Mouse (Mus musculus): ENCODE measurements around the gene Ankrd33b. TPM values are rescaled to one million over a fixed set of nuclear protein-coding genes. Genes with fewer than 3 reads are reported as not detected.

Ankrd33b gene
- polyA plus RNA-seq, 1 experiment from 2014 or later: 0.74 TPM

DNA sequence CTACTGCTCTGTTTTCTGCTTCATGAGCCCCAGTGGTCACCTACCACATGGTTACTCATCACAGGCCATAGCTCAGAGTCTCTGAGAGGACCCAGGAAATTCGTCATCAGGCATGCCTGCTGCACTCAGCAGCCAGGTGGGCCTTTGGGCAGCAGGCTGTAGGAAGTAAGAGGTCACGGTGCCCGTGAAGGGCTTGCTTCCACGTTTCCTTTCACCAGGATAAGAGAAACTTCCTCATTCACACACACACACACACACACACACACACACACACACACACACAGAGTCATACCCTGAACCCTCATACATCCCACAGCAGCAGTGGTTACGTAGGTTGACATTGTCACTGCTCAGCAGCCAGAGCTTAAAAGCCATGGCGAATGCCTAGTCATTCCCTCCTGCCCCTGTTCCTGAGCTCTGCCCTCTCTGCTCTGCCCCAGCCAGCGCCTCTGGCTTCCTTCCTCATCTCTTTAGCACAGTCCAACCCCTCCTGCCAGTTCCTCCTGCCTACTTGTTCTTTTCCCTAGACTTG lies 17.6 kb downstream of the Ankrd33b start:
- Histone ChIP-seq H3K36me3 (no peaks in the 10 kb centered on the region), H3K27me3 (no peaks in the 10 kb centered on the region), H3K9ac (no peak overlapping the region), H3K4me3 (no peak overlapping the region), H3K27ac (no peak overlapping the region), H3K4me1 (peaks cover 4% of the 10 kb centered on the region; the same call in 1 of the 2 replicates), H3K4me2 (no peak overlapping the region), H3K9me3 (no peaks in the 10 kb centered on the region)
- no peak for ATAC-seq (ENCODE audit: insufficient number of reproducible peaks, insufficient read depth, low FRiP score, low TSS enrichment, low read depth)
- WGBS: 70% methylated on average over 7 of the region's 7 CpGs

DNA sequence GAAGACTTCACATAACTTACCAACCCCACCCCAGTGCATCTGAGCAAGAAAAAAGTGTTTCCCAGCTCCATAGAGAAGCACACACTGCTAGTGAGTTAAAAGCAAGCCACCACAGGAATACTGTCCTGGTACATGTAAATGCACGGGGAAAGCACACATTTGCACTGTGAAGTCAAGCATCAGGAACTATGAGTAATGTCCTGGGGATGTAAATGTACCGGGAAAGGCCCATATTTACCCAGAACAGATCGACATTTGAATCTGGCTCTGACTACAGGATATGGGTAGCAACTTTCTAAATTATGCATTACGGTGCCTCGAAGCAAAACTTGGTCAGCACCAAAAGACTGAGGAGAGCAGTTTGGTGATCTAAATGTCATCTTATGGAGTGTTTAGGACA lies 18.5 kb downstream of the Ankrd33b start:
- no peak overlapping the region for H3K4me2 ChIP-seq
- no peak overlapping the region for H3K4me3 ChIP-seq
- no peaks in the 10 kb centered on the region for H3K27me3 ChIP-seq
- no peak overlapping the region for H3K9ac ChIP-seq
- no peak for ATAC-seq (ENCODE audit: insufficient number of reproducible peaks, insufficient read depth, low FRiP score, low TSS enrichment, low read depth)
- no peaks in the 10 kb centered on the region for H3K9me3 ChIP-seq
- peaks cover 4% of the 10 kb centered on the region; the same call in 1 of the 2 replicates for H3K4me1 ChIP-seq
- H3K27ac ChIP-seq: no peak overlapping the region
- no peaks in the 10 kb centered on the region for H3K36me3 ChIP-seq
- WGBS: 84% methylated on average over 5 of the region's 5 CpGs

DNA sequence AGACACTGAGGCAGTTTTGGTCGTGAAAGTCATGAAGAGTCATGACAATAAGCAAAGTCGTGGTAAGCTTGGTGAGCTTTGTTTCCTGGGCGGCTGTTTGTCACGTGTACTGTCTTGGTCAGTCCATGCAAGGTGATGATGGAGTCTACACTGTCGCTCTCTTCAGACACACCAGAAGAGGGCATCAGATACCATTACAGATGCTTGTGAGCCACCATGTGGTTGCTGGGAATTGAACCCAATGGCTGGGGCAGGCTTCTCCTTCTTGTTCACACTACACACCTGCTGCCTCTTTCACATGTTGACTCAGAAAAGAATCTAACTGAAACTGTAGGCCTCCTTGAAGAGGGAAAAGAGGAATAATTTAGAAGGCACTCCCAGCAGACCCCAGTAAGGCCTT lies 19.3 kb downstream of the Ankrd33b start:
- H3K4me2 ChIP-seq: no peak overlapping the region
- no peak for ATAC-seq (ENCODE audit: insufficient number of reproducible peaks, insufficient read depth, low FRiP score, low TSS enrichment, low read depth)
- peaks cover 4% of the 10 kb centered on the region; the same call in 1 of the 2 replicates for H3K4me1 ChIP-seq
- no peak overlapping the region for H3K9ac ChIP-seq
- no peaks in the 10 kb centered on the region for H3K36me3 ChIP-seq
- no peak overlapping the region for H3K27ac ChIP-seq
- WGBS: 80% methylated on average over 5 of the region's 5 CpGs
- no peaks in the 10 kb centered on the region for H3K9me3 ChIP-seq
- no peaks in the 10 kb centered on the region for H3K27me3 ChIP-seq
- no peak overlapping the region for H3K4me3 ChIP-seq

DNA sequence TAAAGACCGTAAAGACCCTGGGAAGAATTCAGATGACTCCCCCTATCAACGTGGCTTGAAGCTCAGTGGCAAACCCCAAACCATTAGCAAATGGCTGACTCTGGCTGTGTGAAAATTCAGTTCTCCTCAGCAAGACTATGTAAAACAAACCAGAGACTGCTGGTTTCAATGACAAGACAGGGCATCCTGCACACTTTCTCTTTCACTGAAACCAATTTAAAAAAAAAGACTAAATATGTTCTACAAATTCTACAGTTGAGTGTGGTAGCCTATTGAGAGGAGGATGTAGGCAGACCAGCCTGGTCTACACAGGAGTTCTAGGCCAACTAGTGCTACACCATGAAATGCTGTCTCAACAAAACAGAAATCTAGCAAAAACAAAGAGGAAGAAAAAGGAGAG lies 21.0 kb downstream of the Ankrd33b start:
- Histone ChIP-seq H3K9ac (no peak overlapping the region), H3K4me1 (peaks cover 4% of the 10 kb centered on the region; the same call in 1 of the 2 replicates), H3K9me3 (no peaks in the 10 kb centered on the region), H3K4me3 (no peak overlapping the region), H3K36me3 (no peaks in the 10 kb centered on the region), H3K27me3 (no peaks in the 10 kb centered on the region), H3K27ac (no peak overlapping the region), H3K4me2 (no peak overlapping the region)
- WGBS: 73% methylated on average over 2 of the region's 2 CpGs
- no peak for ATAC-seq (ENCODE audit: insufficient number of reproducible peaks, insufficient read depth, low FRiP score, low TSS enrichment, low read depth)

DNA sequence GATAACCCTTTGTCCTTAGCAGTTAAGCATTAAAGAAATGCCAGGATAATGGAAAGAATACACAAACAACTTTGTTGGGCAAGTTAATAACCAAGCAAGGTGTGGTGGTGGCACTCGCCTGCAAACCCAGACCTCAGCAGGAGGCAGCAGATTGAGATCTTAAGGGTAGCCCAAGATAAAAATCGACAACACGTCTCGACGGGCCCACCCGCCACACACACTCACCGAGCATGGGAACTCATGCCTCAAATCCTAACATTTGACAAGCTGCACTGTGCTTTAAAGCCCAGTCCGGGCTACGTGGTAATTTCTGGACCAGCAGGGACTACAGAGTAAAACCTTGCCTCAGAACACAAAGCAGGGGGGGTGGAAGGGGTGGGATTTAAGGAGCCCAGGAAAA lies 22.2 kb downstream of the Ankrd33b start:
- ATAC-seq (ENCODE audit: insufficient number of reproducible peaks, insufficient read depth, low FRiP score, low TSS enrichment, low read depth): no peak
- H3K4me1 ChIP-seq: peaks cover 4% of the 10 kb centered on the region; the same call in 1 of the 2 replicates
- no peak overlapping the region for H3K4me2 ChIP-seq
- no peaks in the 10 kb centered on the region for H3K36me3 ChIP-seq
- H3K4me3 ChIP-seq: no peak overlapping the region
- H3K27me3 ChIP-seq: no peaks in the 10 kb centered on the region
- 76% methylated on average over 9 of the region's 9 CpGs for WGBS
- no peak overlapping the region for H3K27ac ChIP-seq
- no peaks in the 10 kb centered on the region for H3K9me3 ChIP-seq
- H3K9ac ChIP-seq: no peak overlapping the region

DNA sequence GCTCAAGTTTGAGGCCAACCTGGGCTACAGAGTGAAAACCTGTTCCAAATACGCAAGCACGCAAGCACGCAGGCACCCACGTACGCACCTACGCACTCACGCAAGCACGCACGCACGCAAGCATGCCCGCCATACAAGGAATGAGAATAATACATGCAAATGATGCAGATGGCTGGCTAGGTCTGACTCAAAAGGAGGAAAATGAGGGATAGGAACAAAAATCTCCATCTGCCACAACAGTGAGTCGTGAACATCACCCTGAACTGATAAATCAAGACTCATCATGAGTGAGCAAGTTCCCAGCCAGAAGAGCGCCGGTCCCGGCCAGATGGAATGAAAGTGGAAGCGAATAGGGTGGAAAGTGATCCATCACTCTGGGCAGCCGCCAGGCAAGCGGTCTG lies 22.7 kb downstream of the Ankrd33b start:
- Histone ChIP-seq H3K4me3 (no peak overlapping the region), H3K27ac (no peak overlapping the region), H3K9ac (no peak overlapping the region), H3K4me2 (no peak overlapping the region), H3K9me3 (no peaks in the 10 kb centered on the region), H3K36me3 (no peaks in the 10 kb centered on the region), H3K4me1 (peaks cover 4% of the 10 kb centered on the region; the same call in 1 of the 2 replicates), H3K27me3 (no peaks in the 10 kb centered on the region)
- no peak for ATAC-seq (ENCODE audit: insufficient number of reproducible peaks, insufficient read depth, low FRiP score, low TSS enrichment, low read depth)
- 94% methylated on average over 18 of the region's 18 CpGs for WGBS

DNA sequence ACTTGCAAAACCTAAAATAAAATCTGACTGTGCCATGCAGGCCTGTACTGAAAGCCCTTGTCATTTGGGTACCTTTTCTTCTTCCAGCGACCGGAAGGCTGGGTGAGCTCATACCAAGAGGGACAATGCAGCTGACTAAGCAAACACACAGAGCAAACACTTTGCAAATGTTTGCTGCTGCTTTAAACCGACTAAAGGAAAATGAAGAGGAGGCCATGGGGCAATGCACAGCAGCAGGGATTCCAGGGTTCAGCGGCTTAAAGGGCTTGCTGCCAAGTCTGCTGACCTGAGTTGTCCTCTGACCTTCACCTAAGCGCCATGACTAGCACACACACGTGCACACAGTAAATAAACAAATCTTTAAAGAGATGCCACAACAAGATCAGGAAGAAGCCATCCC lies 23.9 kb downstream of the Ankrd33b start:
- WGBS: 27% methylated on average over 6 of the region's 6 CpGs
- no peak for ATAC-seq (ENCODE audit: insufficient number of reproducible peaks, insufficient read depth, low FRiP score, low TSS enrichment, low read depth)

DNA sequence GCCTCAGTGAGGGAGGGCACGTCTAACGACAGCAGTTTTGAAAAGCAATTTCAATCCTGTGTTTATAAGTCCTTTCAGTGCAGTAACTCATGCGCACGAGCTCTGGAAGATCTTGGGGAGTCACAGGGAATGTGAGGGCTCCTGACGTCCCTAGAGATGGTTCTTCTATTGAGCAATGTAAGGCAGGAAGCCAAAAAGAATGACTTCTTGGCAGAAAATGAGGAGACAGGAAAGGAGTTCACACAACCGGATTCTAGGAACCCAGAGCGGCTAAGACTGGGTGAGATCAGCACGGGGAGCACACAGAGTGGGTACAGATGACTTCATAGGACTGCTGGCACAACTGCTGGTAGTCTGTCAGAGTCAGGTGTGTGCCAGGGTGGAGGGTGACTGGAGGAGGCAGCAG lies 25.0 kb downstream of the Ankrd33b start:
- WGBS: 69% methylated on average over 8 of the region's 8 CpGs
- H3K4me2 ChIP-seq: no peak overlapping the region
- H3K27ac ChIP-seq: no peak overlapping the region
- H3K9ac ChIP-seq: no peak overlapping the region
- no peaks in the 10 kb centered on the region for H3K9me3 ChIP-seq
- no peak for ATAC-seq (ENCODE audit: insufficient number of reproducible peaks, insufficient read depth, low FRiP score, low TSS enrichment, low read depth)
- H3K4me1 ChIP-seq: peaks cover 4% of the 10 kb centered on the region; the same call in 1 of the 2 replicates
- H3K27me3 ChIP-seq: no peaks in the 10 kb centered on the region
- H3K36me3 ChIP-seq: no peaks in the 10 kb centered on the region
- no peak overlapping the region for H3K4me3 ChIP-seq

More for the DNA sequence above, 23.9 kb downstream of the Ankrd33b start:
- no peak overlapping the region for H3K4me2 ChIP-seq
- no peak overlapping the region for H3K4me3 ChIP-seq
- H3K36me3 ChIP-seq: no peaks in the 10 kb centered on the region
- H3K27ac ChIP-seq: no peak overlapping the region
- H3K9ac ChIP-seq: no peak overlapping the region
- no peaks in the 10 kb centered on the region for H3K9me3 ChIP-seq
- H3K27me3 ChIP-seq: no peaks in the 10 kb centered on the region
- peaks cover 4% of the 10 kb centered on the region; the same call in 1 of the 2 replicates for H3K4me1 ChIP-seq

DNA sequence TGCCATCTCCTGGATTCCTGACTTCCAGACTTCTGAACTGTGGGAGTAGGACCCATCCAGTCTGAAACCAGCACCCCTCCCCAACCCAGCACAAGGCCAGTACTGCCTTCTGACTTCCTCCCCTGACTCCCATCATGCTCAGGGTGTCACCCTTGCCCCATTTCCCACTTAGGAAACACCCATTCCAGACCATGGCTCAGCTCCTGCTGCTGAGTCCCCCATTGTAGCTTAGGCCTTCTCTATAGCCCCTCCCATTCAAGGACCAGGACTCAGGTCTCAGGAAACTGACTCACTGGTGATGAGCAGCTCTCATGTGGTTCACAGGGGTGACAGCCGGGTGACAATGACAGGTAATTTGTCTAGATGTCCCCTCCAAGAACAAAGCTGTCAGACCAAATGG lies 25.5 kb downstream of the Ankrd33b start:
- 59% methylated on average over 1 of the region's 1 CpGs for WGBS
- H3K4me1 ChIP-seq: peaks cover 4% of the 10 kb centered on the region; the same call in 1 of the 2 replicates
- no peak overlapping the region for H3K9ac ChIP-seq
- no peak overlapping the region for H3K27ac ChIP-seq
- no peaks in the 10 kb centered on the region for H3K27me3 ChIP-seq
- ATAC-seq (ENCODE audit: insufficient number of reproducible peaks, insufficient read depth, low FRiP score, low TSS enrichment, low read depth): no peak
- H3K9me3 ChIP-seq: no peaks in the 10 kb centered on the region
- H3K4me3 ChIP-seq: no peak overlapping the region
- H3K4me2 ChIP-seq: no peak overlapping the region
- no peaks in the 10 kb centered on the region for H3K36me3 ChIP-seq

DNA sequence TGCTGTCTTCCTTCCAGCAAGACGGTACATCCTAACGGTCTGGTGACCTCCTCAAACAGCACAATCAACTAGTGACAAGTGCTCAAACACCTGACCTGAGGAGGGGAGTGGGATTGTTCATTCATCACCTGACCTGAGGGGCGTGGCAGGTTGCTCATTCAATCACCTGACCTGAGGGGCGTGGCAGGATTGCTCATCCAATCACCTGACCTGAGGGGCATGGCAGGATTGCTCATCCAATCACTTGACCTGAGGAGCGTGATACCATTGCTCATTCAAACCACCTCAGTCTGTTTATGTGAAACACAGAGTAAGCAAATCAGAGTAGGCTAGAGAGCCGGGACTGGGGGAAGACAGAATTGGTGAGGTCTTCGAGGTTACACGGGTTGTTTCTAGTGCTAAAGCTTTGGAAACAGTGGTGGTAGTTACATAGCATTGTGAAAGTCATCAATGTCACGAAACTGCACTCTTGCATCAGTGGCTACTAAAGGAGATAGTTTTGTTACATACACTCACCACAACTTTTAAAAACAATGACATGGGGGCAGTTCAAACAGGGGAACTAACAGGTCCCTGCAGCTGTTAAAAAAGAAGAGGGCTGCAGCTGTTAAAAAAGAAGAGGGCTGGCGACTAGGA lies 28.8 kb downstream of the Ankrd33b start:
- H3K36me3 ChIP-seq: no peaks in the 10 kb centered on the region
- no peaks in the 10 kb centered on the region for H3K27me3 ChIP-seq
- no peak overlapping the region for H3K27ac ChIP-seq
- 77% methylated on average over 10 of the region's 10 CpGs for WGBS
- H3K9me3 ChIP-seq: no peaks in the 10 kb centered on the region
- no peak overlapping the region for H3K9ac ChIP-seq
- no peaks in the 10 kb centered on the region for H3K4me1 ChIP-seq
- H3K4me3 ChIP-seq: no peak overlapping the region
- no peak overlapping the region for H3K4me2 ChIP-seq
- no peak for ATAC-seq (ENCODE audit: insufficient number of reproducible peaks, insufficient read depth, low FRiP score, low TSS enrichment, low read depth)

DNA sequence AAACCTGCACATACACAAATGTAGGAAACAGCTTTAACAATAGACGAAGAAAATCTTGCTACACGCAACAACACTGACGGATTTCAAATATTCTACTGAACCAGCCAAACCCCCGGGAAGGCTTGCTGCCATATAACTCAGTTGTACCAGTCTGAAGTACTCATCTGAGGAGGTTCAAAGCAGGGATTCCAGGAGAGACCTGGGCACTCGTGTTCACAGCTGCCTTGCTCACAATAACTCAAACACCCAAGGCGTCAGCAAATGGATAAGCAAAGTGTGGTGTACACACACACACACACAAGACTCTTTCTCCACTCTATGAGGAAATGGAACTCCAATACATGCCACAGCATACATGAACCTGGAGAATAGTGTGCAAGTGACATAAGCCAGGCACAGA lies 29.5 kb downstream of the Ankrd33b start:
- Histone ChIP-seq H3K4me3 (no peak overlapping the region), H3K9ac (no peak overlapping the region), H3K4me1 (no peaks in the 10 kb centered on the region), H3K9me3 (no peaks in the 10 kb centered on the region), H3K36me3 (no peaks in the 10 kb centered on the region), H3K4me2 (no peak overlapping the region), H3K27ac (no peak overlapping the region), H3K27me3 (no peaks in the 10 kb centered on the region)
- 88% methylated on average over 6 of the region's 6 CpGs for WGBS
- no peak for ATAC-seq (ENCODE audit: insufficient number of reproducible peaks, insufficient read depth, low FRiP score, low TSS enrichment, low read depth)

DNA sequence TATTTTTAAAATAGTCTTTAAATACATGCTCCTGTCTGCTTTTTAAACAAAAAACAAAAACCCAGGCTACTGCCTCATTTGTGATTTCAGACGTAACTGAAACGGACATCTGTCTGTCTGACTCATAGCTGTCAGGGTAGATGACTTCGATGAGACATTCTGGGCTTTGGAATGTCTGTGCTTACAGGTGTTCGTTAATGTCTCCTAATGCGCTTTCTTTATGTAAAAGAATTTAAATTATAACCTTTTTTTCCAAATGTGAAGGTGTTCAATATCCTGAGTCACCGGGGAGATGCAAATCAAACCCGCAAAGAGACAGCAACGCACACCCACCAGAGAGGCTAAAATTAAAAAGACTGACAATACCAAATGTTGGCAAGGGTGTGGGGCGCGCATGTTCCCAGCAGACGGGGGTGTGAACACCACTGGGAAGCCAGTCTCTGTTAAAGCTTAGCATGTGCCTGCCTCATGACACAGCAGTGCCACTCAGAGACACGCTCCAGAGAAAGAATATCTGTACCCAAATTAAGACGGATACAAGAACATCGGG lies 30.3 kb downstream of the Ankrd33b start:
- no peaks in the 10 kb centered on the region for H3K4me1 ChIP-seq
- H3K36me3 ChIP-seq: no peaks in the 10 kb centered on the region
- no peak for ATAC-seq (ENCODE audit: insufficient number of reproducible peaks, insufficient read depth, low FRiP score, low TSS enrichment, low read depth)
- WGBS: 76% methylated on average over 14 of the region's 14 CpGs
- no peak overlapping the region for H3K4me2 ChIP-seq
- no peak overlapping the region for H3K9ac ChIP-seq
- H3K4me3 ChIP-seq: no peak overlapping the region
- H3K27ac ChIP-seq: no peak overlapping the region
- H3K9me3 ChIP-seq: no peaks in the 10 kb centered on the region
- H3K27me3 ChIP-seq: no peaks in the 10 kb centered on the region
